Mouse (Mus musculus) forebrain, embryonic 11.5 days (tissue): Measurements from ENCODE around the gene Rbm14. TPM values are rescaled to one million over a fixed set of nuclear protein-coding genes. Genes with fewer than 3 reads are reported as not detected.
"Not testable (repeated sequence)": the region's sequence is repeated elsewhere in the genome, so short reads cannot be mapped to it uniquely, and the experiment has no call there.

Source experiments
- ATAC-seq: fragments of 200-750 bp; cut with Nextera tagmentation; replicated peaks from 2 replicates; pipeline ENCODE4 v1.8.0; 2017; ENCODE audit warnings: moderate TSS enrichment; ENCODE audit not compliant: low FRiP score
- DNase-seq: peaks from one replicate; pipeline ENCODE4 v3.0.0-alpha.2; 2017; ENCODE audit warnings: low spot score
- H3K27ac ChIP-seq: fragments of 300-500 bp; sonication (generic); 2 replicates; pipeline ENCODE4 v1.5.1; 2014; ENCODE audit warnings: low read depth, low read length
- H3K27me3 ChIP-seq: fragments of 300-500 bp; sonication (generic); 2 replicates; pipeline ENCODE4 v1.6.1; 2014; ENCODE audit warnings: mild to moderate bottlenecking, low read length, mixed read lengths; ENCODE audit not compliant: control insufficient read depth, insufficient read depth
- H3K36me3 ChIP-seq: fragments of 300-500 bp; sonication (generic); 2 replicates; pipeline ENCODE4 v1.6.1; 2014; ENCODE audit warnings: mild to moderate bottlenecking, low read length, moderate library complexity, mixed read lengths; ENCODE audit not compliant: control insufficient read depth, insufficient read depth
- H3K4me1 ChIP-seq: fragments of 300-500 bp; sonication (generic); replicated peaks from 2 replicates; pipeline ENCODE4 v1.6.1; 2014; ENCODE audit warnings: low read length, mixed read lengths; ENCODE audit not compliant: control insufficient read depth, insufficient read depth
- H3K4me2 ChIP-seq: fragments of 300-500 bp; sonication (generic); 2 replicates; pipeline ENCODE4 v1.6.1; 2014; ENCODE audit warnings: low read depth, mild to moderate bottlenecking, low read length, moderate library complexity, mixed read lengths; ENCODE audit not compliant: severe bottlenecking
- H3K4me3 ChIP-seq: fragments of 300-500 bp; sonication (generic); 2 replicates; pipeline ENCODE4 v1.5.1; 2014; ENCODE audit warnings: low read depth, low read length
- H3K9ac ChIP-seq: fragments of 300-500 bp; sonication (generic); 2 replicates; pipeline ENCODE4 v1.6.1; 2014; ENCODE audit warnings: low read length
- H3K9me3 ChIP-seq: fragments of 300-500 bp; sonication (generic); 2 replicates; pipeline ENCODE4 v1.6.1; 2016; ENCODE audit warnings: low read length, mixed read lengths; ENCODE audit not compliant: control insufficient read depth
- WGBS: fragments of 180-500 bp; shearing (Covaris S2); extraction: QIAGEN DNeasy Blood & Tissue Kit; methylation state at CpG from one replicate; pipeline ENCODE4 v1.1.7; 2014; 5-methylcytosine and 5-hydroxymethylcytosine counted together
- polyA plus RNA-seq: library from polyadenylated mRNA; unstranded; fragments of >200 nt; fragmentation: Nextera tagmentation; extraction: Ambion mirVana; gene quantifications from 2 replicates; pipeline ENCODE4 v1.2.1, GENCODE M21; 2014

The Rbm14 gene
- polyA plus RNA-seq, 1 experiment from 2014 or later: 139 TPM

- no peak overlapping the region for H3K27ac ChIP-seq
- H3K4me2 ChIP-seq: no peak overlapping the region
- no peak overlapping the region for H3K4me3 ChIP-seq
- peaks cover 20% of the 10 kb centered on the region; the same call in 1 of the 2 replicates for H3K36me3 ChIP-seq
- no peaks in the 10 kb centered on the region; the same call in 1 of the 2 replicates for H3K4me1 ChIP-seq
- DNase-seq (no peak), ATAC-seq (no peak)
- H3K27me3 ChIP-seq: no peaks in the 10 kb centered on the region
- WGBS: 94% methylated on average over 7 of the region's 7 CpGs
- H3K9me3 ChIP-seq: no peaks in the 10 kb centered on the region
- H3K9ac ChIP-seq: no peak overlapping the region
These were observed 26.2 kb downstream of the Rbm14 start for GRCm38 (mm10) chr19:4785206-4785605.

DNA sequence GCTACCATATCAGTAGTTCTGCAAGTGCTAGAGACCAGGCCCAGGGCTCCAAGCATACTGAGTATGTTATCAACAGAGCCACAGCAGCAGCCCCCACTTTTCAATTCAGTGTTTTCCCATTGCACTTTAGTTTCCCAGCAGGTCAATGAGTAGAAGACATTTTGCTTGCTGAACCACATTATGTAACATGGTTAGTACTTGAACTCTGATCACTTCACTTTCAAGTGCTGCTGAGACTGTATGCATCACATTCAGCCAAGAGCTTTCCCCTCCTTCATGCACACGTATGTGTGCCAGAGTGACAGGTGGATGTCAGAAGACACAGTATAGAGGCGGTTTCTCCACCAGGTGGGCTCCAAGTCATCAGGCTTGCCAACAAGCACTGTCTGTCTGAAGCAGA lies 28.5 kb downstream of the Rbm14 start:
- no peak overlapping the region for H3K27ac ChIP-seq
- H3K27me3 ChIP-seq: no peaks in the 10 kb centered on the region
- H3K4me3 ChIP-seq: no peak overlapping the region
- WGBS: 96% methylated on average over 2 of the region's 2 CpGs
- H3K9ac ChIP-seq: no peak overlapping the region
- no peaks in the 10 kb centered on the region for H3K9me3 ChIP-seq
- peaks cover 20% of the 10 kb centered on the region; the same call in 1 of the 2 replicates for H3K36me3 ChIP-seq
- DNase-seq (no peak), ATAC-seq (no peak)
- no peaks in the 10 kb centered on the region for H3K4me1 ChIP-seq
- no peak overlapping the region for H3K4me2 ChIP-seq

DNA sequence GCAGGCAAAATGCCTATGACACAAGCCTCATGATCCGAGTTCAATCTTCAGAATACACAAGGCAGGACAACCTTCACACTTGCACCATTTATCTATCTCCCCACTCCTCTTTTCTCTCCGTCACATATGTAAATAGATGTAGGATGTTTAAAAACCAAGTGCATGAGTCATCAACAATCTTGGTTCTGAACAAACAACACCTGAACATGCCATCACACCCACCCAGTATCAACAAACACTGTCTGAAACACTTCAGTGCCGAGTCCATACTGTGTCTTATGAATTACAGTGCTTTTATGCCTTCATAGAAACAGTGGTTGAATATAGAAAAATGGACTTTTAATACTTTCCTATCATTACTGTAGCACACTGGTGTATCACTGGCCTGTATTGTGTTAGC lies 38.6 kb downstream of the Rbm14 start:
- 0 out of 2 replicates have a peak, but pooled peaks cover 3% of the 10 kb centered on the region for H3K36me3 ChIP-seq
- no peaks in the 10 kb centered on the region for H3K9me3 ChIP-seq
- ATAC-seq (no peak), DNase-seq (no peak)
- no peak overlapping the region for H3K4me2 ChIP-seq
- H3K4me1 ChIP-seq: no peaks in the 10 kb centered on the region
- H3K27me3 ChIP-seq: no peaks in the 10 kb centered on the region
- H3K27ac ChIP-seq: no peak overlapping the region
- WGBS: 92% methylated on average over 3 of the region's 3 CpGs
- no peak overlapping the region for H3K9ac ChIP-seq
- H3K4me3 ChIP-seq: no peak overlapping the region

- H3K4me1 ChIP-seq: no peaks in the 10 kb centered on the region
- ATAC-seq (no peak), DNase-seq (no peak)
- no peak overlapping the region for H3K4me3 ChIP-seq
- H3K27me3 ChIP-seq: no peaks in the 10 kb centered on the region
- H3K36me3 ChIP-seq: peaks cover 6% of the 10 kb centered on the region
- H3K9me3 ChIP-seq: no peaks in the 10 kb centered on the region
- H3K27ac ChIP-seq: no peak overlapping the region
- H3K4me2 ChIP-seq: no peak overlapping the region
- WGBS: 96% methylated on average over 12 of the region's 12 CpGs
- no peak overlapping the region for H3K9ac ChIP-seq
These were observed 43.8 kb downstream of the Rbm14 start for GRCm38 (mm10) chr19:4767507-4768148.

GRCm38 (mm10) chr19:4762876-4763275 lies 48.6 kb downstream of the Rbm14 start:
- WGBS: 59% methylated on average over 1 of the region's 1 CpGs
- Histone ChIP-seq H3K27me3 (no peaks in the 10 kb centered on the region), H3K36me3 (peaks cover 3% of the 10 kb centered on the region), H3K4me2 (no peak overlapping the region), H3K4me1 (peaks cover 7% of the 10 kb centered on the region; the same call in 1 of the 2 replicates), H3K4me3 (no peak overlapping the region), H3K9ac (no peak overlapping the region), H3K9me3 (no peaks in the 10 kb centered on the region), H3K27ac (no peak overlapping the region)
- ATAC-seq (no peak), DNase-seq (no peak)

DNA sequence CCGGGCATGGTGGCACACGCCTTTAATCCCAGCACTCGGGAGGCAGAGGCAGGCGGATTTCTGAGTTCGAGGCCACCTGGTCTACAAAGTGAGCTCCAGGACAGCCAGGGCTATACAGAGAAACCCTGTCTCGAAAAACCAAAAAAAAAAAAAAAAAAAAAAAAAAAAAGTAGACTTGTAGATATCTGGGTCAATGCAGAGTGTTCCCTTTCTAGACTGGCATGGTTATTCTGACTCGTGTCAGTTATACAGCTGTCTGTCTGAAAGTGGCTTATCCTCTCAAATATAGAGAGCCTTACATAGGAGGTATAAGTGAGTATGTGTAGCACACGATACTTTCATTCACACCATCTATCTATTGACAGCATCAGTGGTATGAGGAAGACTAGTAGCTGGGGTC lies 50.9 kb downstream of the Rbm14 start:
- WGBS: 94% methylated on average over 8 of the region's 8 CpGs
- H3K4me3 ChIP-seq, H3K9ac ChIP-seq, DNase-seq, ATAC-seq, H3K27me3 ChIP-seq, H3K4me2 ChIP-seq, H3K9me3 ChIP-seq, H3K36me3 ChIP-seq, H3K27ac ChIP-seq: not testable (repeated sequence)
- peaks cover 10% of the 10 kb centered on the region; the same call in 1 of the 2 replicates for H3K4me1 ChIP-seq

DNA sequence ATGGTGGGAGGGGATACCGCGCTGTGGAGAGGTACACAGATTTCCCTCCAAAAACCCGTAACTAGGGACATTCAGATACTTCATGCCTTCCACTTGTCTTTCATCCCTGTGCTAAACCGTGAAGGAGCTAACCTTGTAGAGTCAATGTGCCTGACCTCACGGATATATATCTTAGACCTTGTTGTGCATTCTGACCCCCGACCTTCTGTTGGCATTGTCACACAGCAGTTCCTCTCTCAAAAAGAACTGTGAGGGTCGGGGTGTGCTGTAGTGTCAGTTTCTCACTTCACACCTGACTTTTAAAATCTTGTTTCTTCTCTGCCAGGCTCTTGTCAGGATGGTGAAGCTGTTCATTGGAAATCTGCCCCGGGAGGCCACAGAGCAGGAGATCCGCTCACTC lies 54.5 kb downstream of the Rbm14 start:
- no peaks in the 10 kb centered on the region for H3K9me3 ChIP-seq
- peak overlapping the region; percentile 95 for H3K27ac ChIP-seq
- H3K36me3 ChIP-seq: no peaks in the 10 kb centered on the region; the same call in 1 of the 2 replicates
- WGBS: 8% methylated on average over 9 of the region's 9 CpGs
- ATAC-seq: no peak
- H3K27me3 ChIP-seq: no peaks in the 10 kb centered on the region
- H3K4me2 ChIP-seq: peak overlapping the region; percentile 79
- peak overlapping the region; percentile 97 for H3K9ac ChIP-seq
- DNase-seq: no peak
- H3K4me3 ChIP-seq: peak overlapping the region; percentile 73
- H3K4me1 ChIP-seq: peaks cover 10% of the 10 kb centered on the region; the same call in 1 of the 2 replicates

- Histone ChIP-seq H3K27me3 (no peaks in the 10 kb centered on the region), H3K27ac (peak within 1 kb of the TSS; percentile 95), H3K9ac (peak within 1 kb of the TSS; percentile 97), H3K4me1 (peaks cover 10% of the 10 kb centered on the region; the same call in 1 of the 2 replicates), H3K36me3 (no peaks in the 10 kb centered on the region; the same call in 1 of the 2 replicates), H3K4me2 (peak within 1 kb of the TSS; percentile 79), H3K4me3 (peak within 1 kb of the TSS; percentile 73), H3K9me3 (no peaks in the 10 kb centered on the region)
- peak; percentile 97 for ATAC-seq
- DNase-seq: peak; percentile 100
- WGBS: under 1% methylated on average over 62 of the region's 65 CpGs
These were observed 55.1 kb downstream of the Rbm14 start, which contains the start of gene Rbm4b for GRCm38 (mm10) chr19:4756193-4756911. TSS of gene Rbm4b (plus strand) at chr19:4756497.
